Mouse (Mus musculus): ENCODE results near the gene Gm11011.
"Not testable (repeated sequence)": the region's sequence is repeated elsewhere in the genome, so short reads cannot be mapped to it uniquely, and the experiment has no call there.

Gene Gm11011

GRCm38 (mm10) chr2:169587645-169588044 lies at the start of gene Gm11011:
Gene Gm11011 (minus strand): TSS chr2:169587745.
- DNase-seq (ENCODE audit: low read depth, low spot score) = not testable (repeated sequence)

GRCm38 (mm10) chr2:169636414-169636813 lies 48.9 kb upstream of the Gm11011 start:
- no peak for DNase-seq (ENCODE audit: low read depth, low spot score)

GRCm38 (mm10) chr2:169635428-169635827 lies 47.9 kb upstream of the Gm11011 start:
- DNase-seq (ENCODE audit: low read depth, low spot score) = no peak

GRCm38 (mm10) chr2:169634619-169635382 lies 47.3 kb upstream of the Gm11011 start:
- DNase-seq (ENCODE audit: low read depth, low spot score) = no peak

GRCm38 (mm10) chr2:169633491-169634289 lies 46.1 kb upstream of the Gm11011 start:
- no peak for DNase-seq (ENCODE audit: low read depth, low spot score)

GRCm38 (mm10) chr2:169632338-169633151 lies 45.0 kb upstream of the Gm11011 start, which contains the start of gene Tshz2:
Gene Tshz2 (plus strand): TSS chr2:169633013.
- DNase-seq (ENCODE audit: low read depth, low spot score) = peak; percentile 79

GRCm38 (mm10) chr2:169630070-169630469 lies 42.5 kb upstream of the Gm11011 start:
- DNase-seq (ENCODE audit: low read depth, low spot score) = no peak

GRCm38 (mm10) chr2:169621201-169621710 lies 33.7 kb upstream of the Gm11011 start:
- DNase-seq (ENCODE audit: low read depth, low spot score) = no peak

- no peak for DNase-seq (ENCODE audit: low read depth, low spot score)
Measured at GRCm38 (mm10) chr2:169615998-169616397, 28.5 kb upstream of the Gm11011 start.

- no peak for DNase-seq (ENCODE audit: low read depth, low spot score)
Measured at GRCm38 (mm10) chr2:169614683-169615082, 27.1 kb upstream of the Gm11011 start.

GRCm38 (mm10) chr2:169611557-169611956 lies 24.0 kb upstream of the Gm11011 start:
- DNase-seq (ENCODE audit: low read depth, low spot score) = no peak

GRCm38 (mm10) chr2:169610882-169611281 lies 23.3 kb upstream of the Gm11011 start:
- no peak for DNase-seq (ENCODE audit: low read depth, low spot score)

- no peak for DNase-seq (ENCODE audit: low read depth, low spot score)
Measured at GRCm38 (mm10) chr2:169609956-169610355, 22.4 kb upstream of the Gm11011 start.

GRCm38 (mm10) chr2:169607787-169608186 lies 20.2 kb upstream of the Gm11011 start:
- no peak for DNase-seq (ENCODE audit: low read depth, low spot score)

- no peak for DNase-seq (ENCODE audit: low read depth, low spot score)
Measured at GRCm38 (mm10) chr2:169606901-169607678, 19.5 kb upstream of the Gm11011 start.

GRCm38 (mm10) chr2:169600163-169600562 lies 12.6 kb upstream of the Gm11011 start:
- no peak for DNase-seq (ENCODE audit: low read depth, low spot score)

GRCm38 (mm10) chr2:169599591-169599990 lies 12.0 kb upstream of the Gm11011 start:
- no peak for DNase-seq (ENCODE audit: low read depth, low spot score)

- no peak for DNase-seq (ENCODE audit: low read depth, low spot score)
Measured at GRCm38 (mm10) chr2:169597971-169598370, 10.4 kb upstream of the Gm11011 start.

GRCm38 (mm10) chr2:169597357-169597756 lies 9.8 kb upstream of the Gm11011 start:
- no peak for DNase-seq (ENCODE audit: low read depth, low spot score)

- DNase-seq (ENCODE audit: low read depth, low spot score) = no peak
Measured at GRCm38 (mm10) chr2:169593742-169594141, 6.2 kb upstream of the Gm11011 start.

GRCm38 (mm10) chr2:169590412-169590811 lies 2.9 kb upstream of the Gm11011 start:
- no peak for DNase-seq (ENCODE audit: low read depth, low spot score)
